Mouse (Mus musculus): ENCODE measurements around the gene Isg20.

Gene Isg20

GRCm38 (mm10) chr7:78895021-78895652 lies 18.1 kb upstream of the Isg20 start:
- Histone ChIP-seq H3K4me1 (replicated peaks; ENCODE audit: low read depth, low read length) (peaks cover 41% of the 10 kb centered on the region), H3K27me3 (ENCODE audit: insufficient read depth, low read length) (peaks cover 4% of the 10 kb centered on the region), H3K4me3 (replicated peaks; ENCODE audit: low read length) (peak overlapping the region; percentile 99), H3K9me3 (ENCODE audit: low read length) (no peaks in the 10 kb centered on the region), H3K36me3 (ENCODE audit: insufficient read depth, low read length) (peaks cover 20% of the 10 kb centered on the region)
- TF ChIP-seq NANOG (IDR thresholded peaks at IDR 0.05; ENCODE audit: borderline replicate concordance, low read length) (no peak), CTCF (conservative IDR thresholded peaks at IDR 0.05; ENCODE audit: low read length) (no peak), POU5F1 (IDR thresholded peaks at IDR 0.05; ENCODE audit: borderline replicate concordance, low read length) (no peak)

GRCm38 (mm10) chr7:78895653-78896333 lies 17.4 kb upstream of the Isg20 start, which contains the start of gene Aen:
Gene Aen, plus strand, starts transcription at chr7:78895854.
- Histone ChIP-seq H3K4me3 (replicated peaks; ENCODE audit: low read length) (peak within 1 kb of the TSS; percentile 99), H3K36me3 (ENCODE audit: insufficient read depth, low read length) (peaks cover 20% of the 10 kb centered on the region), H3K9me3 (ENCODE audit: low read length) (no peaks in the 10 kb centered on the region), H3K27me3 (ENCODE audit: insufficient read depth, low read length) (no peaks in the 10 kb centered on the region; the same call in 1 of the 2 replicates), H3K4me1 (replicated peaks; ENCODE audit: low read depth, low read length) (peaks cover 41% of the 10 kb centered on the region)
- TF ChIP-seq CTCF (conservative IDR thresholded peaks at IDR 0.05; ENCODE audit: low read length) (no peak), POU5F1 (IDR thresholded peaks at IDR 0.05; ENCODE audit: borderline replicate concordance, low read length) (no peak), NANOG (IDR thresholded peaks at IDR 0.05; ENCODE audit: borderline replicate concordance, low read length) (no peak)

GRCm38 (mm10) chr7:78897567-78897966 lies 15.7 kb upstream of the Isg20 start:
- Histone ChIP-seq H3K36me3 (ENCODE audit: insufficient read depth, low read length) (peaks cover 30% of the 10 kb centered on the region), H3K4me1 (replicated peaks; ENCODE audit: low read depth, low read length) (peaks cover 51% of the 10 kb centered on the region), H3K27me3 (ENCODE audit: insufficient read depth, low read length) (no peaks in the 10 kb centered on the region), H3K4me3 (replicated peaks; ENCODE audit: low read length) (peak overlapping the region; percentile 99), H3K9me3 (ENCODE audit: low read length) (no peaks in the 10 kb centered on the region)
- no peak for TF ChIP-seq POU5F1 (IDR thresholded peaks at IDR 0.05; ENCODE audit: borderline replicate concordance, low read length)
- TF ChIP-seq NANOG (IDR thresholded peaks at IDR 0.05; ENCODE audit: borderline replicate concordance, low read length): no peak
- no peak for TF ChIP-seq CTCF (conservative IDR thresholded peaks at IDR 0.05; ENCODE audit: low read length)

GRCm38 (mm10) chr7:78903174-78903870 lies 9.9 kb upstream of the Isg20 start:
- TF ChIP-seq POU5F1 (IDR thresholded peaks at IDR 0.05; ENCODE audit: borderline replicate concordance, low read length) (no peak), NANOG (IDR thresholded peaks at IDR 0.05; ENCODE audit: borderline replicate concordance, low read length) (no peak), CTCF (conservative IDR thresholded peaks at IDR 0.05; ENCODE audit: low read length) (no peak)
- Histone ChIP-seq H3K9me3 (ENCODE audit: low read length) (no peaks in the 10 kb centered on the region), H3K36me3 (ENCODE audit: insufficient read depth, low read length) (peaks cover 68% of the 10 kb centered on the region), H3K4me1 (replicated peaks; ENCODE audit: low read depth, low read length) (peaks cover 63% of the 10 kb centered on the region), H3K27me3 (ENCODE audit: insufficient read depth, low read length) (no peaks in the 10 kb centered on the region), H3K4me3 (replicated peaks; ENCODE audit: low read length) (0 out of 2 replicates have a peak overlapping the region, but pooled peaks have one; percentile 46)

GRCm38 (mm10) chr7:78904175-78904574 lies 9.0 kb upstream of the Isg20 start:
- H3K27me3 ChIP-seq (ENCODE audit: insufficient read depth, low read length): no peaks in the 10 kb centered on the region
- H3K36me3 ChIP-seq (ENCODE audit: insufficient read depth, low read length): peaks cover 71% of the 10 kb centered on the region
- no peak overlapping the region for H3K4me3 ChIP-seq (replicated peaks; ENCODE audit: low read length)
- no peak for TF ChIP-seq POU5F1 (IDR thresholded peaks at IDR 0.05; ENCODE audit: borderline replicate concordance, low read length)
- TF ChIP-seq NANOG (IDR thresholded peaks at IDR 0.05; ENCODE audit: borderline replicate concordance, low read length): no peak
- no peak for TF ChIP-seq CTCF (conservative IDR thresholded peaks at IDR 0.05; ENCODE audit: low read length)
- H3K9me3 ChIP-seq (ENCODE audit: low read length): no peaks in the 10 kb centered on the region
- H3K4me1 ChIP-seq (replicated peaks; ENCODE audit: low read depth, low read length): peaks cover 67% of the 10 kb centered on the region

GRCm38 (mm10) chr7:78909026-78909425 lies 4.2 kb upstream of the Isg20 start:
- Histone ChIP-seq H3K9me3 (ENCODE audit: low read length) (no peaks in the 10 kb centered on the region), H3K36me3 (ENCODE audit: insufficient read depth, low read length) (peaks cover 61% of the 10 kb centered on the region), H3K27me3 (ENCODE audit: insufficient read depth, low read length) (peaks cover 13% of the 10 kb centered on the region), H3K4me3 (replicated peaks; ENCODE audit: low read length) (no peak overlapping the region), H3K4me1 (replicated peaks; ENCODE audit: low read depth, low read length) (peaks cover 91% of the 10 kb centered on the region)
- TF ChIP-seq CTCF (conservative IDR thresholded peaks at IDR 0.05; ENCODE audit: low read length): no peak
- TF ChIP-seq NANOG (IDR thresholded peaks at IDR 0.05; ENCODE audit: borderline replicate concordance, low read length): no peak
- no peak for TF ChIP-seq POU5F1 (IDR thresholded peaks at IDR 0.05; ENCODE audit: borderline replicate concordance, low read length)

- Histone ChIP-seq H3K27me3 (ENCODE audit: insufficient read depth, low read length) (peaks cover 24% of the 10 kb centered on the region), H3K4me1 (replicated peaks; ENCODE audit: low read depth, low read length) (peaks cover 86% of the 10 kb centered on the region), H3K4me3 (replicated peaks; ENCODE audit: low read length) (no peak overlapping the region), H3K36me3 (ENCODE audit: insufficient read depth, low read length) (peaks cover 46% of the 10 kb centered on the region), H3K9me3 (ENCODE audit: low read length) (no peaks in the 10 kb centered on the region)
- TF ChIP-seq POU5F1 (IDR thresholded peaks at IDR 0.05; ENCODE audit: borderline replicate concordance, low read length) (no peak), CTCF (conservative IDR thresholded peaks at IDR 0.05; ENCODE audit: low read length) (peak; percentile 54), NANOG (IDR thresholded peaks at IDR 0.05; ENCODE audit: borderline replicate concordance, low read length) (no peak)
These were observed 2.7 kb upstream of the Isg20 start for GRCm38 (mm10) chr7:78910336-78911098.

All from E14TG2a.4 (cell line).